8 mouse cellular contexts compared by ENCODE assay signal in the genomic region with DNA sequence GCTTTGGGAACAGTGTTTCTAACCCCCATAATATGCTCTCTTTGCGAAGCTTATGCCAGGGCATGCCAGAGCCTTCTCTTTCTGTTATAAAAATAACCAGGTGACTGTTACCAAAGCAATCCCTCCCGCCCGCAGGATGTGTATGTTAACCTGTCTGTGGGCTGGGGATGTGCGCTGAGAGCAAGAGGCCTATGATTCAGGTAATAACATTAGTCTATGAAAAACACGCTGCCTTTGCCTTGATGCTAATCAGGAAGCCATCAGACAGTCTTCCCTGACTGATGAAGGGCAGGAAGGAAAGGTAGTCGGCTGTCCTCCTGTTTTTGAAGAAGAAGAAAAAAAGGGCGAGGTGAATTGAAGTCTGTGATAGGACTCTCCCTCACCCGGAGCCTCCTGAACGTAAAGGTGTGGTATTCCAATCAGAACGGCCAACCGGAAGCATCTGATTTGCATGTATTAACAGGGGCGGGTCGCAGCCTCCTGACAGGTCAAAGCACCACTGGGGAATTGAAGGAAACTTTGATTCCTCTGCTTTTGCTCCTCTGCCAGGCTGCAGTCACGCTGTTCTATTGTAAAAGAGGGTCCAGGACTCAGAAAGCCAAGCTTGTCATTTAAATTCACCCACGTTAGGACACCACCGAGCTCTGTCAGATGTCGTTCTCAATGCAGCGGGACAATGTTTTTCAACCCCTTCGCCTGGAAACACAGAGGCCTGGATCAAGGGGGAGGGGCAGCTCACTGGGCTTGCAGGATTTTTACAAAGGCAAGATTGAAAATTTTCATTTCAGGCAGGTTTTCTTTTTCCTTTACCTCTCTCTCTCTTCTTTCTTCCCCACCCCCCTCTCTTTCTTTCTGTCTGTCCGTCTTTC.
DNase-seq lines count a peak whose midpoint lies in the region; ATAC-seq and TF ChIP-seq lines count a peak whose summit lies in the region.
"Had no signal": no experiment of that assay in that cellular context is flagged by ENCODE, and none has a peak within 500 bp of the region (broad histone marks: within the 10 kb centered on the region; RNA-seq: fewer than 3 reads in every experiment).

No protein-coding gene starts in this region.

- DNase-seq in lung, postnatal 0 days (ENCODE audit: low spot score): no peak
- no peak for DNase-seq in lung, postnatal 25 days (ENCODE audit: low spot score)
- DNase-seq in kidney, postnatal 4 days: peak; percentile 18 to 27
- DNase-seq in layer of hippocampus, postnatal 36 days: no peak
- DNase-seq in cerebellum, postnatal 14 days: no peak
- DNase-seq: thymus, adult 18-20 months had no signal

- TF ChIP-seq CTCF in lung, postnatal 0 days (IDR thresholded peaks at IDR 0.05): no peak

- 21% methylated on average over 20 of the region's 20 CpGs for WGBS in lung, postnatal 0 days
- 6% methylated on average over 20 of the region's 20 CpGs for WGBS in forebrain, embryonic 13.5 days
- 18% methylated on average over 20 of the region's 20 CpGs for WGBS in stomach, embryonic 14.5 days

- no peak for ATAC-seq in lung, postnatal 0 days
- no peak for ATAC-seq in forebrain, embryonic 13.5 days
- no peak for ATAC-seq in stomach, embryonic 14.5 days (ENCODE audit: insufficient number of reproducible peaks, insufficient read depth, low FRiP score, low read depth)

- no peaks in the 10 kb centered on the region for H3K9me3 ChIP-seq in lung, postnatal 0 days (ENCODE audit: low read length)
- H3K9me3 ChIP-seq in forebrain, embryonic 13.5 days (replicated peaks): no peaks in the 10 kb centered on the region
- no peaks in the 10 kb centered on the region for H3K9me3 ChIP-seq in stomach, embryonic 14.5 days (ENCODE audit: control insufficient read depth, low read depth, low read length)

- H3K27ac ChIP-seq in lung, postnatal 0 days (ENCODE audit: low read length): no peak overlapping the region
- H3K27ac ChIP-seq in forebrain, embryonic 13.5 days: no peak overlapping the region
- no peak overlapping the region for H3K27ac ChIP-seq in stomach, embryonic 14.5 days (ENCODE audit: low read length)

- no peak overlapping the region for H3K9ac ChIP-seq in lung, postnatal 0 days (replicated peaks; ENCODE audit: low read depth)
- no peak overlapping the region for H3K9ac ChIP-seq in forebrain, embryonic 13.5 days
- no peak overlapping the region for H3K9ac ChIP-seq in stomach, embryonic 14.5 days (replicated peaks; ENCODE audit: low read depth, low read length)

- no peak overlapping the region for H3K4me3 ChIP-seq in lung, postnatal 0 days (ENCODE audit: low read depth, low read length)
- no peak overlapping the region for H3K4me3 ChIP-seq in forebrain, embryonic 13.5 days
- no peak overlapping the region for H3K4me3 ChIP-seq in stomach, embryonic 14.5 days (ENCODE audit: low read depth, low read length)

- TF ChIP-seq EP300 in lung, postnatal 0 days (IDR thresholded peaks at IDR 0.05): no peak

- H3K36me3 ChIP-seq in lung, postnatal 0 days (ENCODE audit: insufficient read depth, low read length): no peaks in the 10 kb centered on the region
- H3K36me3 ChIP-seq in forebrain, embryonic 13.5 days (ENCODE audit: poor library complexity, severe bottlenecking): no peaks in the 10 kb centered on the region
- no peaks in the 10 kb centered on the region for H3K36me3 ChIP-seq in stomach, embryonic 14.5 days (ENCODE audit: control insufficient read depth, insufficient read depth, low read length)

- peak overlapping the region; percentile 21; the same call in 1 of the 2 replicates for H3K4me2 ChIP-seq in lung, postnatal 0 days (replicated peaks; ENCODE audit: low read depth, low read length)
- peak overlapping the region; percentile 44 for H3K4me2 ChIP-seq in forebrain, embryonic 13.5 days
- peak overlapping the region; percentile 35 for H3K4me2 ChIP-seq in stomach, embryonic 14.5 days (replicated peaks; ENCODE audit: low read depth, low read length)

- no peaks in the 10 kb centered on the region for H3K27me3 ChIP-seq in lung, postnatal 0 days (replicated peaks; ENCODE audit: insufficient read depth, low read length)
- H3K27me3 ChIP-seq in forebrain, embryonic 13.5 days: peaks cover 72% of the 10 kb centered on the region
- H3K27me3 ChIP-seq in stomach, embryonic 14.5 days (ENCODE audit: control insufficient read depth, insufficient read depth, low read length): no peaks in the 10 kb centered on the region

- H3K4me1 ChIP-seq in lung, postnatal 0 days (ENCODE audit: insufficient read depth, low read depth, low read length): no peaks in the 10 kb centered on the region
- peaks cover 11% of the 10 kb centered on the region for H3K4me1 ChIP-seq in forebrain, embryonic 13.5 days
- H3K4me1 ChIP-seq in stomach, embryonic 14.5 days (ENCODE audit: control insufficient read depth, insufficient read depth, low read length): no peaks in the 10 kb centered on the region; the same call in 1 of the 2 replicates

Comparison
In these comparisons a context has a peak if more than half of its experiments do, and no peak if none do; other contexts are left out.
1. DNase-seq: peak in kidney, postnatal 4 days (2 of 2); none in lung, postnatal 0 days (single experiment), lung, postnatal 25 days (single experiment), layer of hippocampus, postnatal 36 days (0 of 2) and cerebellum, postnatal 14 days (0 of 2).
2. Peak in every context shown above with its lines, with median percentiles within 50 percentile points of each other: H3K4me2 ChIP-seq.